Mouse (Mus musculus) liver, embryonic 14.5 days (tissue): ENCODE data around the gene Sspo. TPM values are rescaled to one million over a fixed set of nuclear protein-coding genes. Genes with fewer than 3 reads are reported as not detected.

Experiments used
- ATAC-seq: fragments of 200-750 bp; cut with Nextera tagmentation; 2 replicates; pipeline ENCODE4 v1.8.0; 2017; ENCODE audit warnings: moderate number of reproducible peaks, mild to moderate bottlenecking, moderate library complexity; ENCODE audit not compliant: insufficient read depth
- DNase-seq, 3 experiments: peaks; one replicate each; pipeline ENCODE4 v3.0.0-alpha.2; 2012 to 2013; ENCODE audit warnings: low read depth in 3 of 3, low spot score in 3 of 3
- H3K27ac ChIP-seq: fragments of 300-500 bp; sonication (generic); 2 replicates; pipeline ENCODE4 v1.5.1; 2014; ENCODE audit warnings: moderate library complexity, mild to moderate bottlenecking, control low read depth, inconsistent platforms
- H3K27me3 ChIP-seq: fragments of 300-500 bp; sonication (generic); 2 replicates; pipeline ENCODE4 v1.6.1; 2014; ENCODE audit warnings: mild to moderate bottlenecking, low read length, moderate library complexity; ENCODE audit not compliant: control insufficient read depth, insufficient read depth
- H3K36me3 ChIP-seq: fragments of 300-500 bp; sonication (generic); replicated peaks from 2 replicates; pipeline ENCODE4 v1.6.1; 2014; ENCODE audit warnings: low read depth; ENCODE audit not compliant: control insufficient read depth, insufficient read depth
- H3K4me1 ChIP-seq, 2 experiments: fragments of 200-500 bp in 1 of 2; fragments of 300-500 bp in 1 of 2; sonication (generic) in 1 of 2; replicated peaks; 2 replicates each; pipeline ENCODE4 v1.6.1; 2012 to 2014; ENCODE audit warnings: antibody characterized with exemption in 1 of 2, inconsistent platforms in 1 of 2, low read length in 1 of 2; ENCODE audit not compliant: control insufficient read depth in 2 of 2, insufficient read depth in 2 of 2
- H3K4me2 ChIP-seq: fragments of 300-500 bp; sonication (generic); 2 replicates; pipeline ENCODE4 v1.6.1; 2014; ENCODE audit warnings: low read depth, mild to moderate bottlenecking, control low read depth, moderate library complexity
- H3K4me3 ChIP-seq, 2 experiments: fragments of 200-500 bp in 1 of 2; fragments of 300-500 bp in 1 of 2; sonication (generic) in 1 of 2; 2 replicates each; pipeline ENCODE4 v1.5.1; 2012 to 2014; ENCODE audit warnings: low read depth in 2 of 2, low read length in 2 of 2, mild to moderate bottlenecking in 2 of 2, control low read depth in 1 of 2, inconsistent platforms in 1 of 2, moderate library complexity in 1 of 2; ENCODE audit not compliant: insufficient read depth in 1 of 2
- H3K9ac ChIP-seq: fragments of 300-500 bp; sonication (generic); replicated peaks from 2 replicates; pipeline ENCODE4 v1.6.1; 2014; ENCODE audit warnings: mild to moderate bottlenecking, control low read depth, moderate library complexity
- H3K9me3 ChIP-seq: fragments of 300-500 bp; sonication (generic); 2 replicates; pipeline ENCODE4 v1.6.1; 2016; ENCODE audit warnings: low read length, mixed read lengths; ENCODE audit not compliant: control insufficient read depth
- CTCF ChIP-seq: IDR thresholded peaks from 2 replicates; pipeline ENCODE4 v1.5.1; 2016; ENCODE audit warnings: antibody characterized with exemption, low read depth, control low read depth
- EP300 ChIP-seq: IDR thresholded peaks from 2 replicates; pipeline ENCODE4 v1.6.1; 2016; ENCODE audit warnings: antibody characterized with exemption, low read depth
- WGBS: fragments of 180-500 bp; shearing (Covaris S2); extraction: QIAGEN DNeasy Blood & Tissue Kit; methylation state at CpG from one replicate; pipeline ENCODE4 v1.1.7; 2014; ENCODE audit not compliant: insufficient replicate concordance; 5-methylcytosine and 5-hydroxymethylcytosine counted together
- polyA plus RNA-seq, 2 experiments: library from polyadenylated mRNA; depleted of rRNA in 1 of 2; stranded (reverse) in 1 of 2; unstranded in 1 of 2; fragments of >200 nt; fragmentation: Nextera tagmentation in 1 of 2; extraction: Ambion mirVana in 1 of 2; gene quantifications; 2 replicates each; pipeline versions ENCODE4 v1.2.1 to v1.2.3; 2012 to 2014

Sspo gene
- polyA plus RNA-seq, 2 experiments, result 0.04 TPM; not detected in 1

DNA sequence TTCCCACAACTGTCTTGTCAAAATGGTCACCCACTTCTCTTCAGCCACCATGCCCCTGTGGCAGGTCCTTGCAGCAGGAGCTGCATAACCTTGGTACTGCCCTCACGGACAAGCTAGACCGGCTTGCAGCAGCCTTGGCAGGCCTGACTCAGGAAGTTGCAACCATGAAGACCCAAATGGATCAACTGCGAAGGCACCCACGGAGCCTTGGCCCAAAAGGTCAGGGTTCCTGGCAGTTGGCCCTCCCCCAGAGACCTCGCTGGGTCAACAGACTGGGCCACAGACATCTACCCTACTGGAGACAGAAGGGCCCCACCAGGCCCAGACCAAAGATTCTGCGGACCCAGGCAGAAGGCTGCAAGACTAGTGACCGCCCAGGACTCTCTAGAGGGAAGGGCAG is 32.4 kb upstream of the Sspo start:
- H3K4me3 ChIP-seq, result no peak overlapping the region
- TF ChIP-seq EP300 (no peak), CTCF (no peak)
- no peak overlapping the region for H3K4me2 ChIP-seq
- no peak overlapping the region for H3K27ac ChIP-seq
- DNase-seq, result no peak
- WGBS, result 79% methylated on average over 7 of the region's 7 CpGs
- no peak overlapping the region for H3K9ac ChIP-seq
- H3K4me1 ChIP-seq, result 0 out of 4 replicates have a peak, but pooled peaks cover 0 to 3% of the 10 kb centered on the region in 2 experiments
- no peak for ATAC-seq
- no peaks in the 10 kb centered on the region for H3K9me3 ChIP-seq
- no peaks in the 10 kb centered on the region for H3K27me3 ChIP-seq
- no peaks in the 10 kb centered on the region for H3K36me3 ChIP-seq

DNA sequence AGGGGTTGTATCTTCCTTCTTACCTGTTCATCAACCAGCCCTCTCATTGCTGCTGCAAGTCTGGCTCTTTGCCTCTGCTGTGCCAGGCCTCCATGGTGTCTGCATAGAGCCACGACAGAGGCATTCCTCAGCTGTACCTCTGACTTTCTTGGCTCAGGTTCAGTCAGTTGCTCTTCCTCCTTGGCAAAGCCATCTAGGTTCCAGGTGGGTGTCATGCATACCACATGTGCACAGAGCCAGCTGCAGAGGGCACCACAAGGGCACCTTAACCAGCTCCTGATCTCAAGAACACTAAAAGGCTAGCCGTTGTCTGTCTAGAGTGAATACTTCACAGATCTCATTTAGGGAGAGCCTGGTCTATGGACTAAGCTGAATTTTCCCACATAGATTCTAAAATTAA is 31.5 kb upstream of the Sspo start:
- no peak overlapping the region for H3K4me3 ChIP-seq
- no peak for DNase-seq
- H3K4me2 ChIP-seq, result no peak overlapping the region
- ATAC-seq, result no peak
- no peak overlapping the region for H3K27ac ChIP-seq
- 72% methylated on average over 2 of the region's 2 CpGs for WGBS
- no peak overlapping the region for H3K9ac ChIP-seq
- H3K9me3 ChIP-seq, result no peaks in the 10 kb centered on the region
- H3K4me1 ChIP-seq, result 0 out of 4 replicates have a peak, but pooled peaks cover 0 to 5% of the 10 kb centered on the region in 2 experiments
- H3K36me3 ChIP-seq, result no peaks in the 10 kb centered on the region
- TF ChIP-seq CTCF, result no peak
- no peak for TF ChIP-seq EP300
- no peaks in the 10 kb centered on the region for H3K27me3 ChIP-seq

DNA sequence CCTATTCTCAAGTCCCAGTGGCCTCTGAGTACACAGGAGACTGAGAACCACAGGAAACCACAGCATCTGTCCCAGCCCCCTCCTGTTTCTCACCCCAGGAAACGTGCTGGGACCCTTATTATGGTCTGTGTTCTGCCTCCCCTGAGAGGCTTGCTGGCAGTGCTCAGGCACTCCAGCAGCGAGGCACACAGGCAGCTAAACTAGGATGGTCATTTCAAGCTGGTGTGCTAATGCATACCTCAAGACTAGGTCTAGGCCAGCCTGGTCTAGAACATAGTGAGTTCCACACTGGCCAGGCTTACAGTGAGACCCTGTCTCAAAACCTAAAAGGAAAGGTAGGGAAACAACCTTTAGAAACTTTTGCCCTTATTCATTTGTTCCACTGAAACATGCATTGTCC is 27.4 kb upstream of the Sspo start:
- Histone ChIP-seq H3K4me3 (no peak overlapping the region), H3K4me1 (0 out of 4 replicates have a peak, but pooled peaks cover 0 to 5% of the 10 kb centered on the region in 2 experiments), H3K27ac (no peak overlapping the region), H3K9me3 (no peaks in the 10 kb centered on the region), H3K27me3 (no peaks in the 10 kb centered on the region), H3K4me2 (no peak overlapping the region), H3K36me3 (no peaks in the 10 kb centered on the region), H3K9ac (no peak overlapping the region)
- DNase-seq, result no peak
- no peak for ATAC-seq
- TF ChIP-seq CTCF, result no peak
- TF ChIP-seq EP300, result no peak
- 3% methylated on average over 2 of the region's 2 CpGs for WGBS

DNA sequence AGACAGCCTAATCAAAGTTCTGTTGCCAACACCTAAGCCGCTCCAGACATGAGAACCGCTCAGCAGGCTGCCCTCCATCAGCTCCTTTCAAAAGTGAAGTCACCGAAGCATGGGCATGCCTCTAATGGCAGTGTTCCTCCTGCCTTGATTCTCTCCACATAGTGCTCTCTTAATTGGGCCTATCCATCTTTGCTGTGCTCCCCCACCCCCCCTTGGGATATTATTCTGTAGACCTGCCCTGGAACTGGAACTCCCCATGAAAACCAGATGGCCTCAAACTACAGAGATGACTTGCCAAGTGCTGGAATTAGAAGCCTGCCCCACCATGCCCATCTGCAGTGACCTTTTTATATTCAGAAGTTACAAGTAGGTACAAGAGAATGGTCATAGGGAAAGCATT is 24.7 kb upstream of the Sspo start:
- no peak overlapping the region for H3K9ac ChIP-seq
- WGBS, result 72% methylated on average over 3 of the region's 3 CpGs
- 0 out of 4 replicates have a peak, but pooled peaks cover 0 to 5% of the 10 kb centered on the region in 2 experiments for H3K4me1 ChIP-seq
- H3K9me3 ChIP-seq, result no peaks in the 10 kb centered on the region
- DNase-seq (no peak), ATAC-seq (no peak)
- H3K4me2 ChIP-seq, result no peak overlapping the region
- no peaks in the 10 kb centered on the region for H3K27me3 ChIP-seq
- no peak overlapping the region for H3K27ac ChIP-seq
- no peak overlapping the region for H3K4me3 ChIP-seq
- no peaks in the 10 kb centered on the region for H3K36me3 ChIP-seq
- TF ChIP-seq CTCF, result no peak
- no peak for TF ChIP-seq EP300

DNA sequence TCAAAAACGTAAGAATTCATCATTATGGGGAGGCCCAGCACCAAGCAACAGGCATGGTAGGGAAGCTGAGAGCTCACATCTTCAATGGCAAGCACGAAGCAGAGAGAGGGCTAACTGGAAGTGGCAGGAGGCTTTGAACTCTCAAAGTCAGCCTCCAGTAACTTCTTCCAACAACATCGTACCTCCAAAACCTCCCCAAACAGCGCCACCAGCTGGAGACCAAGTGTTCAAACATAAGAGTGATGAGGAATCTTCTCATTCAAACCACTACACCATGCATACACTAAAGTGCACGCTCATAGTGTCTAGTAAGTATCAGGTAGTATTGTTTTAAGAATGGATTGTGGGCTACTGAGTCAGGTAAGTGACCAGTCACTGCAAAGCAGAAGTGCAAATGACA is 24.0 kb upstream of the Sspo start:
- DNase-seq (no peak), ATAC-seq (no peak)
- TF ChIP-seq EP300 (no peak), CTCF (no peak)
- Histone ChIP-seq H3K27ac (no peak overlapping the region), H3K9ac (no peak overlapping the region), H3K27me3 (no peaks in the 10 kb centered on the region), H3K4me1 (0 out of 4 replicates have a peak, but pooled peaks cover 0 to 5% of the 10 kb centered on the region in 2 experiments), H3K9me3 (no peaks in the 10 kb centered on the region), H3K36me3 (no peaks in the 10 kb centered on the region), H3K4me2 (no peak overlapping the region), H3K4me3 (no peak overlapping the region)
- WGBS, result 44% methylated on average over 5 of the region's 5 CpGs
